Mouse (Mus musculus): ENCODE measurements around the gene Ten1. TPM values are rescaled to one million over a fixed set of nuclear protein-coding genes. Genes with fewer than 3 reads are reported as not detected.

Ten1 gene
- polyA plus RNA-seq, 1 experiment from 2014 or later, result 88.8 TPM

DNA sequence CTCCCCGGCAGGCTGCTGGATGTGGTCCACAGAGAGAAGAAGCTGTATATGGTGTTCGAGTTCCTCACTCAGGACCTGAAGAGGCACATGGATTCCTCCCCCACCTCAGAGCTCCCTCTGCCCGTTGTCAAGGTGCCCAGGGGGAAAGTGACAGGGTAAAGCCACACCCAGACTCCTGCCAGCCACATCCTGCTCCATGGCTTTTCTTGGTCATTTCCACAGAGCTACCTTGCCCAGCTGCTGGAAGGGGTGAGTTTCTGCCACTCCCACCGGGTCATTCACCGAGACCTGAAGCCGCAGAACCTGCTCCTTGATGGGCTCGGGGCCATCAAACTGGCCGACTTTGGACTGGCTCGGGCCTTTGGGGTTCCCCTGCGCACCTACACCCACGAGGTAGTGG, 17.9 kb downstream of the Ten1 start:
- H3K36me3 ChIP-seq (ENCODE audit: control insufficient read depth, insufficient read depth, low read length), result no peaks in the 10 kb centered on the region
- no peak for ATAC-seq (replicated peaks; ENCODE audit: low FRiP score, low TSS enrichment, low read depth)
- H3K9me3 ChIP-seq (ENCODE audit: control insufficient read depth, low read length), result no peaks in the 10 kb centered on the region
- H3K4me1 ChIP-seq (replicated peaks; ENCODE audit: control insufficient read depth, insufficient read depth, low read length), result peaks cover 15% of the 10 kb centered on the region
- WGBS, result 76% methylated on average over 11 of the region's 11 CpGs
- H3K27ac ChIP-seq (ENCODE audit: low read depth), result no peak overlapping the region
- no peak for DNase-seq (ENCODE audit: low spot score)
- 0 out of 2 replicates have a peak, but pooled peaks cover under 1% of the 10 kb centered on the region for H3K27me3 ChIP-seq (replicated peaks; ENCODE audit: control insufficient read depth, insufficient read depth, low read length)
- no peak overlapping the region for H3K4me2 ChIP-seq (ENCODE audit: low read length)
- no peak overlapping the region for H3K4me3 ChIP-seq (ENCODE audit: low read depth, low read length)
- no peak overlapping the region for H3K9ac ChIP-seq (ENCODE audit: low read length)

DNA sequence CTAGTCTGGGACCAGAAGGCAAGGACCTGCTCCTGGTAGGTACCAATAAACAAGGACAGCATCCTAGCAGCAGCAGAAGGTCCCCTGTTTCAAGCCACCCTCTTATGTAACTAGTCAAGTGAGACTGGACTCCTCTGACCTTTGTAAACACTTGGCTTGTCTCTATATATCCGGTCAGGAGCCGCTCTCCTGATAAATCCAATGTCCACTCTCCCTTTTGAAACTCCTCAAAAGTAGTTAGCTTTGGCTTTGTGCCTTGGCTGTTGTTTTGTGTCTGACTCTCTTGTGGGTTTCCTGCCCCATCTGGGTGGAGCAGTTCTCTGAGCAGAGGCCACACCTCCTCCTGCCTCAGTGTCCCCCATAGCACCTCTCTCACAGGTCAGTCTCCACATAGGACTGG, 19.6 kb downstream of the Ten1 start:
- Histone ChIP-seq H3K4me2 (ENCODE audit: low read length) (no peak overlapping the region), H3K9me3 (ENCODE audit: control insufficient read depth, low read length) (no peaks in the 10 kb centered on the region), H3K9ac (ENCODE audit: low read length) (no peak overlapping the region), H3K4me3 (ENCODE audit: low read depth, low read length) (no peak overlapping the region), H3K27me3 (replicated peaks; ENCODE audit: control insufficient read depth, insufficient read depth, low read length) (peaks cover 13% of the 10 kb centered on the region; the same call in 1 of the 2 replicates), H3K4me1 (replicated peaks; ENCODE audit: control insufficient read depth, insufficient read depth, low read length) (peaks cover 29% of the 10 kb centered on the region), H3K27ac (ENCODE audit: low read depth) (peak overlapping the region; percentile 70), H3K36me3 (ENCODE audit: control insufficient read depth, insufficient read depth, low read length) (no peaks in the 10 kb centered on the region)
- DNase-seq (ENCODE audit: low spot score), result no peak
- WGBS, result 79% methylated on average over 2 of the region's 2 CpGs
- no peak for ATAC-seq (replicated peaks; ENCODE audit: low FRiP score, low TSS enrichment, low read depth)

DNA sequence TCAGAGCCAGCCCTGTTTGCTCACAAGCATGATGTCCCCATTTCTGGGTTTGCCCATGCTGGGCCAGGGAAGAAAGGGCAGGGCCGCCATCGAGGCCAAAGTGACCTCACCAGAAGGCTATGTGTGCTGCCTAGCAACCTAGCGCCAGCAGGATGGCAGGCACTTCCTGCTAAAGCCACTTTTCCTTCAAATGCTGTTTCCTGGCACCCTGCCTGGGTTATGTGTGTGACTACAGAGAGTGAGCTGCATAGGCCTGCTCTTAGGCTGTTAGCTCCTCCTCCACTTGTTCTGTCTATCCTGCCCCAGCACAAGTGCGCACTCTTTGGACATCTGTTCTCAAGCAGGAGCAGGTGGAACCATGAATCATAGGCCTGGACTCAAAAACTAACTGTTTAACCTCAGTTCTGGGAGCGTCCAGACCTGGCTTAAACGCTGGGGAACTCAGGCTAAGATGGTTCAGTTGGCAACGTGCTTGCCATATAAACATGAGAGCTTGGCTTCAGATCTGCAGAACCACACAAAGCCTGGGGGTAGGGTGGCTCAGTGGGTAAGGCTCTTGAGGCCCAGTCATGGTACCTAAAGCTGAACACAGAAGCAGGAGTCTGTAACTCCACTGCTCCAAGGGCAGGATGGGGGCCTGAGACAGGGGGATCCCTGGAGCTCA, 20.2 kb downstream of the Ten1 start:
- no peak overlapping the region for H3K4me2 ChIP-seq (ENCODE audit: low read length)
- peak; percentile 38 for ATAC-seq (replicated peaks; ENCODE audit: low FRiP score, low TSS enrichment, low read depth)
- no peak overlapping the region for H3K4me3 ChIP-seq (ENCODE audit: low read depth, low read length)
- peak overlapping the region; percentile 70 for H3K27ac ChIP-seq (ENCODE audit: low read depth)
- no peaks in the 10 kb centered on the region for H3K36me3 ChIP-seq (ENCODE audit: control insufficient read depth, insufficient read depth, low read length)
- H3K9me3 ChIP-seq (ENCODE audit: control insufficient read depth, low read length), result no peaks in the 10 kb centered on the region
- peaks cover 29% of the 10 kb centered on the region for H3K4me1 ChIP-seq (replicated peaks; ENCODE audit: control insufficient read depth, insufficient read depth, low read length)
- peak; percentile 63 for DNase-seq (ENCODE audit: low spot score)
- 34% methylated on average over 7 of the region's 7 CpGs for WGBS
- no peak overlapping the region for H3K9ac ChIP-seq (ENCODE audit: low read length)
- peaks cover 19% of the 10 kb centered on the region; the same call in 1 of the 2 replicates for H3K27me3 ChIP-seq (replicated peaks; ENCODE audit: control insufficient read depth, insufficient read depth, low read length)

- Histone ChIP-seq H3K9me3 (ENCODE audit: control insufficient read depth, low read length) (no peaks in the 10 kb centered on the region), H3K27me3 (replicated peaks; ENCODE audit: control insufficient read depth, insufficient read depth, low read length) (peaks cover 20% of the 10 kb centered on the region; the same call in 1 of the 2 replicates), H3K9ac (ENCODE audit: low read length) (no peak overlapping the region), H3K4me1 (replicated peaks; ENCODE audit: control insufficient read depth, insufficient read depth, low read length) (peaks cover 29% of the 10 kb centered on the region), H3K27ac (ENCODE audit: low read depth) (no peak overlapping the region), H3K36me3 (ENCODE audit: control insufficient read depth, insufficient read depth, low read length) (no peaks in the 10 kb centered on the region), H3K4me2 (ENCODE audit: low read length) (no peak overlapping the region), H3K4me3 (ENCODE audit: low read depth, low read length) (no peak overlapping the region)
- peak; percentile 73 for DNase-seq (ENCODE audit: low spot score)
- 28% methylated on average over 4 of the region's 4 CpGs for WGBS
- peak; percentile 36; the same call in 1 of the 2 replicates for ATAC-seq (replicated peaks; ENCODE audit: low FRiP score, low TSS enrichment, low read depth)
These were observed 21.2 kb downstream of the Ten1 start for GRCm38 (mm10) chr11:116219885-116220284.

DNA sequence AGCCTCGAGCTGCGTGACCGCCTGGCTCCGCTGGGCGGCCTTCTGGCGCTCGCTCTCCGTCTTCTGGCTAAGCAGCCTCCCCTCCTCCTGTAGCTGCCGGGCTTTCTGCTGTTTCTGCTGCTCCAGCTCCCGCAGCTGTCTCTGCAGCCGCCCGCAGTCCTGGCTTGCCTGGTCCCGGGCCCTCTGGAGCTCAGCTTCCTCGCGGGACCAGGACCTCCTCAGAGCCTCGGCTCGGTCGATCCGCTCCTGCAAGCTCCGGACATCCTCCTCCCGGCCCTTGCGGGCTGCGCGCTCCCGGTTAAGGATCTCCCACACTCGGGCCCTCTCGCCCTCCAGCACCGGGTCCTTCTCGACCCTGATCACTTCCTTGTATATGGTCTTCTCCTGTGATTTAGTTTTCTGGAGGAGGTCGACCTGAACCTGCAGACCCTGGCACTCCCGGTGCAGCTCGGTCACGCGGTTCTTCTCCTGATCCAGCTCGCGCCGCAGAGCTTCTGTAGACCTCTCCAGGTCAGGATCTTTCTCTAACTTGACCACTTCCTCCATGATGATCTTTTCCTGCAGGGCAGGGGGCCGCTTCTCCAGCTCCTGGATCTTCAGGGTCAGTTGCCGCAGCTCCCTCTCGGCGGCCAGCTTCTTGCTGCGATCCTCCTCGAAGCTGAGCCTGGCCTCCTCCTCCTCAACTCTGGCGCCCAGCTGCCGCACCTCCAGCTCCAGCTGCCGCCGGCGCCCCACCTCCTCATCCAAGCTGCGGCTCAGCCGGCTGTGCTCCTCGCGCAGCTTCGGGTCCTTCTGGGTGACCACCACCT, 23.5 kb downstream of the Ten1 start:
- Histone ChIP-seq H3K4me1 (replicated peaks; ENCODE audit: control insufficient read depth, insufficient read depth, low read length) (peaks cover 29% of the 10 kb centered on the region), H3K9me3 (ENCODE audit: control insufficient read depth, low read length) (no peaks in the 10 kb centered on the region), H3K27me3 (replicated peaks; ENCODE audit: control insufficient read depth, insufficient read depth, low read length) (peaks cover 20% of the 10 kb centered on the region; the same call in 1 of the 2 replicates), H3K4me3 (ENCODE audit: low read depth, low read length) (peak overlapping the region; percentile 32), H3K4me2 (ENCODE audit: low read length) (peak overlapping the region; percentile 63), H3K9ac (ENCODE audit: low read length) (peak overlapping the region; percentile 38), H3K36me3 (ENCODE audit: control insufficient read depth, insufficient read depth, low read length) (no peaks in the 10 kb centered on the region), H3K27ac (ENCODE audit: low read depth) (no peak overlapping the region)
- DNase-seq (ENCODE audit: low spot score) (peak; percentile 77), ATAC-seq (replicated peaks; ENCODE audit: low FRiP score, low TSS enrichment, low read depth) (no peak; the same call in 1 of the 2 replicates)
- WGBS, result 20% methylated on average over 53 of the region's 53 CpGs

- Histone ChIP-seq H3K4me2 (ENCODE audit: low read length) (peak overlapping the region; percentile 63), H3K9me3 (ENCODE audit: control insufficient read depth, low read length) (no peaks in the 10 kb centered on the region), H3K9ac (ENCODE audit: low read length) (peak overlapping the region; percentile 38), H3K4me3 (ENCODE audit: low read depth, low read length) (peak overlapping the region; percentile 32), H3K4me1 (replicated peaks; ENCODE audit: control insufficient read depth, insufficient read depth, low read length) (peaks cover 29% of the 10 kb centered on the region), H3K27me3 (replicated peaks; ENCODE audit: control insufficient read depth, insufficient read depth, low read length) (peaks cover 20% of the 10 kb centered on the region; the same call in 1 of the 2 replicates), H3K27ac (ENCODE audit: low read depth) (no peak overlapping the region), H3K36me3 (ENCODE audit: control insufficient read depth, insufficient read depth, low read length) (no peaks in the 10 kb centered on the region)
- ATAC-seq (replicated peaks; ENCODE audit: low FRiP score, low TSS enrichment, low read depth) (no peak), DNase-seq (ENCODE audit: low spot score) (no peak)
- 19% methylated on average over 23 of the region's 23 CpGs for WGBS
These were observed 24.0 kb downstream of the Ten1 start for GRCm38 (mm10) chr11:116222740-116223059.

DNA sequence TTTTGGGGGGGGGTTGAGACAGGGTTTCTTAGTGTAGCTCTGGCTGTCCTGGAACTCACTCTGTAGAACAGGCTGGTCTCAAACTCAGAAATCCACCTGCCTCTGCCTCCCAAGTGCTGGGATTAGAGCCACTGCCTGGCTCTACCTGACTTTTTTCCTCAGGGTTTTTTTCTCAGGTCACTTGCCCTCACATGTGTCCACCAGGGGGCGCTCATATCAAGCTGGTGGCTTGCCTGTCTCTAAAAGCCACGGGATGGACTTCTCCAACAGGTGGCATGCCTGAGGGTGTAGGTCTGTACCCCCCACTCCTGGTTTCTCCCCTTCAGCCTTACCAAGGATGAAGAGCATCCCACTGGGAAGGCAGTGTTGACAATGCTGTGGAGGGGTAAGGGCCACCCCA, 27.8 kb downstream of the Ten1 start:
- no peaks in the 10 kb centered on the region for H3K9me3 ChIP-seq (ENCODE audit: control insufficient read depth, low read length)
- no peaks in the 10 kb centered on the region for H3K36me3 ChIP-seq (ENCODE audit: control insufficient read depth, insufficient read depth, low read length)
- WGBS, result 3% methylated on average over 2 of the region's 2 CpGs
- no peak overlapping the region for H3K4me3 ChIP-seq (ENCODE audit: low read depth, low read length)
- ATAC-seq (replicated peaks; ENCODE audit: low FRiP score, low TSS enrichment, low read depth) (no peak), DNase-seq (ENCODE audit: low spot score) (peak; percentile 96)
- peaks cover 20% of the 10 kb centered on the region; the same call in 1 of the 2 replicates for H3K27me3 ChIP-seq (replicated peaks; ENCODE audit: control insufficient read depth, insufficient read depth, low read length)
- no peak overlapping the region for H3K9ac ChIP-seq (ENCODE audit: low read length)
- H3K4me2 ChIP-seq (ENCODE audit: low read length), result no peak overlapping the region
- H3K4me1 ChIP-seq (replicated peaks; ENCODE audit: control insufficient read depth, insufficient read depth, low read length), result peaks cover 16% of the 10 kb centered on the region; the same call in 1 of the 2 replicates
- H3K27ac ChIP-seq (ENCODE audit: low read depth), result no peak overlapping the region

GRCm38 (mm10) chr11:116228699-116229098, 30.0 kb downstream of the Ten1 start:
- WGBS, result 54% methylated on average over 4 of the region's 4 CpGs
- no peak overlapping the region for H3K4me2 ChIP-seq (ENCODE audit: low read length)
- DNase-seq (ENCODE audit: low spot score), result no peak
- no peak overlapping the region for H3K4me3 ChIP-seq (ENCODE audit: low read depth, low read length)
- no peaks in the 10 kb centered on the region for H3K9me3 ChIP-seq (ENCODE audit: control insufficient read depth, low read length)
- no peak for ATAC-seq (replicated peaks; ENCODE audit: low FRiP score, low TSS enrichment, low read depth)
- H3K27ac ChIP-seq (ENCODE audit: low read depth), result no peak overlapping the region
- H3K36me3 ChIP-seq (ENCODE audit: control insufficient read depth, insufficient read depth, low read length), result no peaks in the 10 kb centered on the region
- peaks cover 3% of the 10 kb centered on the region; the same call in 1 of the 2 replicates for H3K27me3 ChIP-seq (replicated peaks; ENCODE audit: control insufficient read depth, insufficient read depth, low read length)
- H3K4me1 ChIP-seq (replicated peaks; ENCODE audit: control insufficient read depth, insufficient read depth, low read length), result 0 out of 2 replicates have a peak, but pooled peaks cover 8% of the 10 kb centered on the region
- H3K9ac ChIP-seq (ENCODE audit: low read length), result no peak overlapping the region
